Mouse (Mus musculus): ENCODE results near the gene Cdkn1a.

Gene Cdkn1a

GRCm38 (mm10) chr17:29080758-29081617, 9.8 kb upstream of the Cdkn1a start:
- in situ Hi-C loops (cut with MboI, MseI), result no loop called here

GRCm38 (mm10) chr17:29081618-29082381, 9.0 kb upstream of the Cdkn1a start:
- in situ Hi-C loops (cut with MboI, MseI), result no loop called here

- in situ Hi-C loops (cut with MboI, MseI), result no loop called here
These were observed 7.2 kb upstream of the Cdkn1a start for GRCm38 (mm10) chr17:29083586-29083985.

- in situ Hi-C loops (cut with MboI, MseI), result no loop called here
These were observed 6.1 kb upstream of the Cdkn1a start for GRCm38 (mm10) chr17:29084656-29085055.

GRCm38 (mm10) chr17:29085266-29085665, 5.5 kb upstream of the Cdkn1a start:
- in situ Hi-C loops (cut with MboI, MseI), result no loop called here

- in situ Hi-C loops (cut with MboI, MseI), result no loop called here
These were observed 3.9 kb upstream of the Cdkn1a start for GRCm38 (mm10) chr17:29086916-29087315.

GRCm38 (mm10) chr17:29091348-29091944, 670 bp downstream of the Cdkn1a start:
- in situ Hi-C loops (cut with MboI, MseI), result loop anchor here (5.0 kb wide), 1 partner anchor 39 kb away; no protein-coding TSS in a partner anchor

- in situ Hi-C loops (cut with MboI, MseI), result loop anchor here (5.0 kb wide), 1 partner anchor 40 kb away; no protein-coding TSS in a partner anchor
These were observed 1.7 kb downstream of the Cdkn1a start for GRCm38 (mm10) chr17:29092497-29092896.

- in situ Hi-C loops (cut with MboI, MseI), result loop anchor here (5.0 kb wide), 1 partner anchor 41 kb away; no protein-coding TSS in a partner anchor
These were observed 2.6 kb downstream of the Cdkn1a start for GRCm38 (mm10) chr17:29093110-29093952.

GRCm38 (mm10) chr17:29093961-29094309, 3.2 kb downstream of the Cdkn1a start:
- in situ Hi-C loops (cut with MboI, MseI), result loop anchor here (5.0 kb wide), 1 partner anchor 42 kb away; no protein-coding TSS in a partner anchor

GRCm38 (mm10) chr17:29094310-29095181, 3.8 kb downstream of the Cdkn1a start:
- in situ Hi-C loops (cut with MboI, MseI), result loop anchor here (5.0 kb wide), 2 partner anchors 42 to 73 kb away; no protein-coding TSS in a partner anchor

- in situ Hi-C loops (cut with MboI, MseI), result loop anchor here (5.0 kb wide), 1 partner anchor 72 kb away; no protein-coding TSS in a partner anchor
These were observed 4.5 kb downstream of the Cdkn1a start for GRCm38 (mm10) chr17:29095201-29095733.

- in situ Hi-C loops (cut with MboI, MseI), result loop anchor here (5.0 kb wide), 1 partner anchor 71 kb away; no protein-coding TSS in a partner anchor
These were observed 5.5 kb downstream of the Cdkn1a start for GRCm38 (mm10) chr17:29096245-29096644.

GRCm38 (mm10) chr17:29096851-29097561, 6.2 kb downstream of the Cdkn1a start:
- in situ Hi-C loops (cut with MboI, MseI), result loop anchor here (5.0 kb wide), 1 partner anchor 70 kb away; no protein-coding TSS in a partner anchor

GRCm38 (mm10) chr17:29098291-29098690, 7.5 kb downstream of the Cdkn1a start:
- in situ Hi-C loops (cut with MboI, MseI), result loop anchor here (5.0 kb wide), 1 partner anchor 69 kb away; no protein-coding TSS in a partner anchor

- in situ Hi-C loops (cut with MboI, MseI), result loop anchor here (5.0 kb wide), 1 partner anchor 68 kb away; no protein-coding TSS in a partner anchor
These were observed 8.3 kb downstream of the Cdkn1a start for GRCm38 (mm10) chr17:29099076-29099475.

GRCm38 (mm10) chr17:29100627-29101026, 9.9 kb downstream of the Cdkn1a start:
- in situ Hi-C loops (cut with MboI, MseI), result no loop called here

- in situ Hi-C loops (cut with MboI, MseI), result loop anchor here (10.0 kb wide), 2 partner anchors 286 to 764 kb away; no protein-coding TSS in a partner anchor
These were observed 19.6 kb downstream of the Cdkn1a start for GRCm38 (mm10) chr17:29110356-29110755.

All from regulatory T cell (primary cell).